Mouse (Mus musculus) left cerebral cortex, postnatal 25 days (tissue): ENCODE measurements around the gene Gm10330. TPM values are rescaled to one million over a fixed set of nuclear protein-coding genes. Genes with fewer than 3 reads are reported as not detected.
"Not testable (repeated sequence)": the region's sequence is repeated elsewhere in the genome, so short reads cannot be mapped to it uniquely, and the experiment has no call there.

Experiments
- DNase-seq, 2 experiments: peaks; one replicate each; pipeline ENCODE4 v3.0.0; 2022; ENCODE audit warnings: low spot score in 2 of 2, mixed read lengths in 1 of 2
- intact Hi-C: fragments of 180-260 bp; cut with DNase I; formaldehyde crosslinking; loops from one replicate; pipeline ENCODE4 v1.15.1; 2025
- total RNA-seq, 2 experiments: library from RNA; stranded (reverse); gene quantifications; 2 replicates each; pipeline ENCODE4 v1.2.3; 2021

Gm10330 gene
- under 1 TPM in 1 of 2 experiments, not detected in 1; 0.32 TPM for total RNA-seq

DNA sequence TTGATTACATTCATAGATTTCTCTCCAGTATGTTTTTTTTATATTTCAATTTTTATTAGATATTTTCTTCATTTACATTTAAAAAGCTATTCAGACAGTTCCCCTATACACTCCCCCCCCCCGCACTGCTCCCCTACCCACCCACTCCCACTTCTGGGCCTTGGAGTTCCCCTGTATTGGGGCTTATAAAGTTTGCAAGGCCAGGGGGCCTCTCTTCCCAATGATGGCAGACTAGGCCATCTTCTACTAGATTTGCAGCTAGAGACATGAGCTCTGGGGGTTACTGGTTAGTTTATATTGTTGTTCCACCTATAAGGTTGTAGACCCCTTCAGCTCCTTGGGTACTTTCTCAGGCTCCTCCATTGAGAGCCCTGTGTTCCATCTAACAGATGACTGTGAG lies at the start of gene Gm10330:
Gm10330 (minus strand) TSS at position 101 of the 400 bp plus-strand sequence.
- DNase-seq, intact Hi-C loops: not testable (repeated sequence)

DNA sequence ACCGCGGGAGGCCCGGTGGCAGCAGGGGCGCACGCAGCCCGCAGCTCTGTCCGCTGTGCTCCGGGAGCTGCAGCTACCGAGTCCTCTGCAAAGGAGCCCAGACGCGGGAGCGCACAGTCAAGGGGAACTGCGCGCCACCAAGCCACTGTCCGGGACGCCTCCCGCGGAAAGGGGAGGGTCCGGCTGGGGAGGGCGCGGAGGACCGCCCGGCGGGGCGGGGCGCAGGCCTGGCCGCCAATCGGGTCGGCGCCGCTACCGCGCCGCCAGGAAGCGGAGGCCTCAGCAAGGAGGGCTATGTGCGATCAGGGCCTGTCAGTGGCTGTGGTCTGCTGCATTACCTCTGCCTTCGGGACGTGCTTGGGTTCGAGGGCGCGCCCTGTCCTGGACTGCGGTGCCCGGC lies 20.7 kb upstream of the Gm10330 start:
- DNase-seq, intact Hi-C loops: not testable (repeated sequence)

DNA sequence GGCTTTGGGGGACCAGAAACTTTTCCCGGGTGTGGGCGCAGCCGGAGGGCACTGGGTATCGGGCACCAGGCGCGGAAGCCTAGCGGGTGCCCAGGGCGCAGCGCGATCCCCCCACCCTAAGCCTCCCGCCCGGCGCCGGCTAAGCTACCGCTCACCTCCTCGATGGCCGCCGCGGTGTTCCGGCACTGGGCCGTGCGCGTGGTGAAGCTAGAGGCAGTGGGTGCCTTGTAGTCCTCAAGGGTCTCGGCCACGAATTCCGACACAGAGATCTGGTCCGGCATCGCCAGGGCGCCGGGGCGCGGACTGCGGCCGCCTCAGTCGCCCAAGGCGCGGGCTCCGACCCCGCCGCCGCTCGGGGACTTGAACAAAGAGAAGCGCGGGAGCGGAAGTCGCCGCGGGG lies 20.3 kb upstream of the Gm10330 start:
- intact Hi-C loops: not testable (repeated sequence)
- DNase-seq: peak; percentile 0 to 1
